Mouse (Mus musculus) heart, adult 8-10 months (tissue): ENCODE measurements around the gene Mthfd1. TPM values are rescaled to one million over a fixed set of nuclear protein-coding genes. Genes with fewer than 3 reads are reported as not detected.
"Not testable (repeated sequence)": the region's sequence is repeated elsewhere in the genome, so short reads cannot be mapped to it uniquely, and the experiment has no call there.

Source experiments
- DNase-seq: peaks from one replicate; pipeline ENCODE4 v3.0.0; 2022; ENCODE audit warnings: low spot score
- total RNA-seq, 4 experiments: library from RNA; stranded (reverse); gene quantifications; 2 replicates each; pipeline ENCODE4 v1.2.4; 2022

The Mthfd1 gene
- 10 to 100 TPM; 28.1 to 32.4 (median 29.1) TPM for total RNA-seq

DNA sequence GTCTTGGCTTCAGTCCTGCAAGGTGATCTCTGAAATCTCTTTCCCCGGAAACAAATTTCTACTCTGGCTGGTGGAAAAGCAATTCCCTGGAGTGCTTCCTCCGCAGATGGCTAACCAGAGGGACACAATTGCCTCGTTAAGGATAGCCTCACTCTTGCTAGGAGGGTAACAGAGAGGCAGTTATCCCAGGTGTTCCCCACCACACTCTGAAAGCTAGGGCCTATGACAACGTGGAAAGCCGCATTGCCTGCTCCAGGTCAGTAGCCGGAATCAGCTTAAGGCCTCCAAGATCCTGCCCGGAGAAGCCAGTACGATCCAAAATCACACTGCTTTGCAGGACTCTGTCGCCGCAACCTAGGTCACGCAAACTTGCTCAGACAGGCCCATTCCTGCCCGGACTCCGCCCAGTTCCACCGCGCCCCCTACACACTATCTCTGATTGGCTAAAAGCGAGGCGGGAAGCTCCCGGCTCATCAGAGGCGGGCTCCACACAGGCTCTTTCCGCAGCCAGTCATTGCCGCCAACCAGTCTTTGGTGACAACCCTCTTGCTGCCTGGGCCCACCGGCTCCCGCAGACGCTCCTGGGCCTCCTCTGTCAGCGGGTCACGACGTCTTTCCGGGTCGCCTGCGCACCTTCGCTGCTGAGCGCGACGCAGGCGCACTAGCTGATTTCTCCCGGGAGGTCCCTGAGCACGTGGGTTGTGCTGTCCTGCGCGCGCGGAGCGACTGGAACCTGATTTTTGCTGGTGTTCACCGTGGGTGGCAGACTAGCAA, at the start of gene Mthfd1:
Mthfd1 (plus strand) TSS at position 574 of the 774 bp plus-strand sequence.
- DNase-seq, result peak; percentile 95

DNA sequence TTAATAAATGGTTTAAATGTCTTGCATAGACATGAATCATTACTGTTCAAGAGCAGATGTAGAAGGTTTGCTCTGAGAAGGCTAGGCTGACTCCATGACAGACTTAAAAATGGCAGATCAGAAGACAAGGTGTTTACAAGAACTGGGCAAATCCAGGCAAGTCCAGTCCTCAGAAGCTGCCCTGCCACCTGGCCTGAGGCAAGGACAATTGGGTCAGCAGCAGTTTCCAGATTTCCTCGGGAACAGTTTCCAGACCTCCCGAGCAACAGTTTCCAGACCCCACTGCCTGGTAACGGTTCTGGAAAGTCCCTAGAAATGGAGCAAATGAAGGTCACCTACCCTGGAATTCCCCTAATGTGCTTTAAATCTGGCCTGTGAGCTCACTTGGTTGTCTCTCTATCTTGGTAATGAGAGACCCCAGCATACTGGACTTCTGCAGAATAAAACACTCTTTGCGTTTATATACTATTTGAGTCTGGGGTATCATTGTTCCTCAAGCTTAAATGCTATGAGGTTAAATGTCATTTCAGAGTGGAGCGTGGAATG, 45.6 kb upstream of the Mthfd1 start:
- no peak for DNase-seq

DNA sequence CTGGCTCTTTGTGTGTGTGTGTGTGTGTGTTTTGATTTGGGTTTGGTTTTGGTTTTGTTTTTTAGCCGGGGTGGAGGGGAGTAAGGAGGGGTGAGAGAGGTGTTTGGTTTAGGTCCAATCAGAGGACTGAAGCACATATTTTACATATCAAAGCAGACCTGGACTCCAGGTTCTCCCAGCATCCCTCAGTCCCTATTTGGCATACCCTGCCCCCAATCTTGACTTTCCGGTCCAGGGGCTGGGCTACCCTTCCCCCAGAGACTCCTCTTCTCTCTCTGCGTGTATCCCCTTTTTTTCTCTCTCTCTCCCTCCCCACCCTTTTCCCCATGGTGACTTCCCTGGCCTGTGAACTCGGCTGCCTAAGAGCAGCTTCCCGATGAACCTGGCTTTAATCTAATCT, 40.0 kb upstream of the Mthfd1 start:
- no peak for DNase-seq

DNA sequence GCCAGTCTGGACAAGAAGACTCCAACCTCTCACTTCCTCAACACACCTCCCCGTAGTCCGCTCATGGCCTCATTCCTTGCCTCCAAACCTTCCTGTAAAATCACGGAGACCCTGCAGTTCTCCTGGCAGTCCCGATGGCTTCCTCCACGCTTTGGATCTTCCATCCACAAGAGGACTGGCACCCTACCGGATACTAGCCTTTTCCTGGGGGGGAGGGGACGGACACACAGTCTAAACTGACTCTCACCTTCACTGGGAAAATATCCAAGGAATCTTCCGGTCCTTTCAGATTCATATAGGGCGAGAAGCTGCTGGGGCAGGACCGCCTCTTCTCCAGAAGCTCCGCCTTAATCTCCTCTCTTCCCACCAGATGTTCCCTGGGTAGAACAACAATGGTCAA, 38.4 kb upstream of the Mthfd1 start:
- no peak for DNase-seq

DNA sequence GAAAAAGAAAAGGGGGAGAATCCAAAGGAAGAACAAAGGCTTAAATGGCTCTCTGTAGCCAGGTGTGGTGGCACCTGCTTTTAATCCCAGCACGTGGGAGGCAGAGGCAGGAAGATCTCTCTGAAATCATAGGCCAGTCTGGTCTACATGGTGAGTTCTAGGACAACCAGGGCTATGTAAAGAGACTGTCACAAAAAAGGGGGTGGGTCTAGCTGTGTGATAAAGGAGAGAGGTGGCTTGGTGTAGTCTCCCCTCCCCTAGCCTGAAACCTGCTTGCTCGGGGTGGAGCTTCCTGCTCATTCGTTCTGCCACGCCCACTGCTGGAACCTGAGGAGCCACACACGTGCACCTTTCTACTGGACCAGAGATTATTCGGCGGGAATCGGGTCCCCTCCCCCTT, 33.0 kb upstream of the Mthfd1 start:
- not testable (repeated sequence) for DNase-seq

DNA sequence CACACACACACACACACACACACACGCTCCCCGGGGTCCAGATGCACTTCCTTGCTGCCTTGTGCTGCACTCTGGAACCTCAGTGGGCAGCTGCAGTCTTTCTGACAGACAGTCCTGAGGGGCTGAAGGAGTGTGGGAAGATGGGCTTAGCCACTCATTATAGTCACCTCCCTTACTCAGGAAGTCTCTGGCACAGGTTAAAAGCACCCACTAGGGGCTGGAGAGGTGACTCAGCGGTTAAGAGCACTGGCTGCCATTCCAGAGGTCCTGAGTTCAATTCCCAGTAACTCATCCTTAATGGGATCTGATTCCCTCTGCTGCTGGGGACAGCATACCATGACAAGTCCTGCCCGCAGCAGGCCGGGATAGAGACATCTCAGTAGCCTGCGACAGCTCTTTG, 24.5 kb upstream of the Mthfd1 start:
- no peak for DNase-seq

DNA sequence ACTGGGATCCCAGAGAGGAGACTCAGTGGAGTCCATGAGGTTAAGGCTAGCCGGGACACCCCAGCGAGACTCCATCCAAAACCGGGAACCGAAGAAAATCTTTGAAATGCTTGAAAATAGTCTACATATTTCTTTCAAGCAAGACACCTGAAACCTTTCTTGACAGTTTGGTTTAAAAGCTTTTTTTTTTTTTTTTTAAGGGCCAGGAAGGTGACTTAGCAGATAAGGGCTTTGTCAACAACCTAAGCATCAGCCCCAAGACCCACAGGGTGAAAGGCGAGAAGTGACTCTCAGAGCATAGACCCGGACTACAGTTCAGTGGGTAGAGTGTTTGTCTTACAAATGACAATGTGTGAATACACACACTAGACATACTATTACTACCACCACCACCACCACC, 19.8 kb upstream of the Mthfd1 start:
- DNase-seq, result no peak

DNA sequence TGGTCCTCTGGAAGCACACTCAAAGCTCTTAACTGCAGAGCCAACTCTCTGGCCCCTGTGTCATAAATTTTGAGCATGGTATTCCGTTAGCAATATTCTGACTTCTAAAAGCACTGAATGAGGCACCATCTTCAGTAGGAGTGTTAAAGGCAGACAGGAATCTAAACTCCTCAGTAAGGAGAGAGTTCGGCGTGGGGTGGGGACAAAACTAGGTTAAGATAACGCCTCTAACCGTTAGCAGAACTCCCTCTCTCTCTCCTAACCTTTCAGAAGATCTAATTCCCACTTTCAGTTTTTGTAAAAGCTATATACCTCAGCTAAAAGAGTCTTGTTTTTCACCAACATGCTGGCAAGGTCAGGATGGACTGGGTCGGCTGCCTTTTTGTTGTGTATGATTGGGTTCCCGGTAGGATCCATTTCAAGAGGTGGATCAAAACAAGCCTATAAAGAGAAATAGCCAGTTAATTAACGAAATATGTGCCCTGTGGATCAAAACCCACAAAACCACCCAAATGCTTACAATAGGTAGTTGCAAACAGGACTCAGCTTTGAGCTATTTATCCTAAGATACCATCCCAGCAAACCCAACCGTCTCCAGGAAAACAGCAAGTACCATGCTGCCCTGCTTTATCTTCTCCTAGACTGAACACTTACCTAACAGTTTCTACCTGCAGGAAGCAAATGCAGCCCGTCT, 15.8 kb upstream of the Mthfd1 start:
- no peak for DNase-seq

DNA sequence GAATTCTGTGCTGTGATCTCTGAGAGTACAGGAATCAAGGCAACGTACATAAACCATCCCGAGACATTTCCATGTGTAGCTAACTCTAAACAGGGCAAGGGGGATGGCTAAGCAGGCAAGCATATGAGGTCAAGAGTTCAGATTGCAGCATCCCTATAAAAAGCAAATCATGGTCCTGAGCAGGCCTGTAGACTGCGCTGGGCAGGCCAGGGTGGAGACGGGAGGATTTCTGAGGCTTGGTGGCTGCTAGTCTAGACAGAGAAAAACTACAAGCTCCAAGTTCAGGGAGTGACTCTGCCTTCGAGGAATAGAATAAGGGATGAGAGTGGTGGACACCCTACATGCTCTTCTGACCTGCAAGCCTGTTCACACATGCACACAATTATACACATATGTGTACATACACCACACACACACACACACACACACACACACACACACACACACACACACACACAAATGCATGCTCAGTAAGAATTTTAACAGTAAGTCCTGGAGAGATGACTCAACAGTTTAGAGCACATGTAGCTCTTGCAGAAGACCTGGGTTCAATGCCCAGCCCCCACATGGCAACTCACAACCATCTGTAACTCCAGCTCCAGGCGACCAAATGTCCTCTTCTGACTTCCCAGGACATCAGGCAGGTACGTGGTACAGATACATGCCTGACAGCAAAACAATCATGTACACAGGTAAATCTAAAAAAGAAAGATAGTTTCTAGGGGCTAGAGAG, 15.1 kb upstream of the Mthfd1 start:
- DNase-seq, result no peak

DNA sequence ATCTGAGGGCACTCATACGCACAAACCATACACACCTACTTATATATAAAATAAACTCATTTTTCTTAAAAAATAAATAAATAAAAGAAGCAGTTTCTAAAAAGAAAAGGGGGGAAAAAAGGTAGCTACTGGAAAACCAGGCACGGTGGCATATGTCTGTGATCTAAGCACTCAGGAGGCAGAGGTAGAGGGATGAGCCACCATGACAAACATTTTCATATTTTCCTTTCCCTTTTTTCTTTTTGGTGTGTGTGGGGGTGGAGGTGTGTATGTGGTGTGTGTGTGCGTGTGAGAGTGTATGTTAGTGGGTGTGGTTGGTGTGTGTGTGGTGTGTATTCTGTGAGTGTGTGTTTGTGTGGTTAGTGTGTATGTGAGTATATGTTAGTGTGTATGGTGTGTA, 14.4 kb upstream of the Mthfd1 start:
- no peak for DNase-seq

DNA sequence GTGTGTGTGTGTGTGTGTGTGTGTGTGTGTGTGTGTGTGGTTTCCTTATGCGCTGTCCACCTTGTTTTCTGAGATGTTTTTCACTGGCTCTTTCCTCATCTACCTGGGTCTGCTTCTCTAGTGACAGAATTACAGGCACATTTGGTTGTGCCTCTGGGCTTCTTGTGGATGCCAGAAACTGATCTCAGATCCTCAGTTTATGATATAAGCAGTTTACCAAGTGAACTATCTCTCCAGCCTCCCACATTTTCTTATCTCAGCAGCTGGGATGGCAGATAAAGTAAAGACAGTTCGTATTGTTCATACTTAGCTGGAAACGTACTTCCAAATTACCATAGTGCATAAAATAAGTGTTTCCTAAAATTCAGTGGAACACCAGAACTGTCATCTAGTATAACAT, 14.0 kb upstream of the Mthfd1 start:
- DNase-seq, result no peak

DNA sequence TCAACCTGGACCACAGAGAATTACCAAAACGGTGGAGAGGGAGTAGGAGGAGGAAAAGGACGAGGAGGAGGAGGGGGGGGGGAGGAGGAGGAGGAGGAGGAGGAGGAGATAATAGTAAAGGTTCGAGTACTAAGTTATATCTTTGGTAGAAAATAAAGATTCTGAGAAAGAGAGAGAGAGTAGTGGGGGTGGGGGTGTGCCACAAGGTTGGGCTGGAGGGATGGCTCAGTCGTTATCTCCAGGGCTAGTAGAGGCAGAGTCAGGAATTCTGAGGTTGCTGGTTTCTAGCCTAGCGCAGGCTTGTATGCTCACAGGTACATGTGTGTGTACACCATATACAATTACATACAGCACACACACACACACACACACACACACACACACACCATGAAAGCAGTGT, 13.3 kb upstream of the Mthfd1 start:
- no peak for DNase-seq

DNA sequence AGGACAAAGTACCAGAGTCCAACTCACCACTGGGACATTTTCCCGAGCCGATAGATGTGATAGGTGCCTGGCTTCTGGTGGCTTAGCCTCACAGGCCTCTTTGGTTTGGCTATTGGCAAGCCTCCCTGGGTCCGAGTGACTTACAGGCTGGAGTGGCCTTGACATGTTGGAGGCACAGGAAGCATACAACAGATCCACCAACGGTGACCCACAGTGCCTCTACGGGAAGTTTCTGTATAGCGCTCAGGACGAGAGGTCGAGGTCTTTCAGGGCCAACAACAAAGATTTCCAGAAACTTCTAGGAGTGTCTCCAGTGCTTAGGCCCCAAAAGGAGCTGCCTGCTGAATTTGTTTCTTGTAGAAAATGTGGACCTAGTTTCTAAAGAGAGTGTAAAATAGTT, 10.1 kb upstream of the Mthfd1 start:
- no peak for DNase-seq

DNA sequence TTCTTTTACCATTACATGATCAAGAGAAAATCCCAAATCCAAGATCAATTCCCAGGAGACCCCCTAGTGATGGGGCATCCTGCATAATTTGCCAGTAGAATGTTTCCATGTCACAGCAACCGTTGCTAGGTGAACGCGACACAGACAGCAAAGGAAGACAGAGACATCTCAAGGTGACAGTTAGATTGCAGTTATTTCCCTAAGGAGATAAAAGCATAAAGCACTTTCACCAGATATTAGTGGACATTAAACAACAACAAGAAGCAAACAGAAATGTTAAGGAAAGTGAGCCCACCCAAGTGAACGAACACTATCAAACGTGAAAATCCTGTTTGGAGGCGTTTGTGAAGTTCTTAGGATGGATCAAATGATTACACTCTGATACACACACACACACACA, 8.5 kb upstream of the Mthfd1 start, which contains the start of gene Tex21:
Tex21 (minus strand) TSS at position 101 of the 400 bp plus-strand sequence.
- no peak for DNase-seq

DNA sequence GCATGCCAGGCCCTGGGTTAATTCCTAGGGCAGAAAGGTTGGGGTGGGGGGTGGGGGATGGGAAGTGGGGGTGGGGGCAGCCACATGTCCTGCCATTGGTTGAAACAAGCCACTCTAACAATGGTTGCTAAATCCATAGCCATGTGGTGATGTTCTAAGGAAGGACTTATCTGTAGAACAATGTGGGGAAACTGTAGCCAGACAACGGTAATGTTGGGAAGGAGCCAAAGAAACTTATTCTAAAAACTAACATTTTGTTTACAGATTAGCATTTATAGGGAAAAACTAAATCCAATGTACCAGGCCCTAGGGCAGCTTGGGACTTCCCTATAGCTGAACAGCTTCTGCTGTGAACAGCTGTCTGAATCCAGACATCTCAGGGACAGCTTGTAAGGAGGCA, 2.0 kb upstream of the Mthfd1 start:
- no peak for DNase-seq

DNA sequence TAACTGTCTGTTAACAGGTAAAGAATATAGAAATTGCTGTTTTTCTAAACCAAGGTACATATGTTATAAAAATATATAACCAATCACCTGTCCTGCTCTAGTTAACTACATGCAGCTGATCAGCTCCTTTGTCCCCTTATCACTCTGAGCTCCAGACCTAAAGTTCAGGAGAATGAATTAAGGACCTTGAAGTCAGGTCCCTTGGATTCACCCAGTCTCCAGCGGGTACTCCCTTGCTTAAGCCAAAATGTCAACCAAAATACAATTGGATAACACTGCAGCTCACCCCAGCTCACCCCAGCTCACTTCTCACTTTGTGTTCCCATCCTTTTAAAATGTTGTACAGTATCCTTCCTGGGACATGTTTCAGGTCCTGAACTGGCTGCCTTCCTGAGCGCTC, 1.5 kb upstream of the Mthfd1 start:
- no peak for DNase-seq

DNA sequence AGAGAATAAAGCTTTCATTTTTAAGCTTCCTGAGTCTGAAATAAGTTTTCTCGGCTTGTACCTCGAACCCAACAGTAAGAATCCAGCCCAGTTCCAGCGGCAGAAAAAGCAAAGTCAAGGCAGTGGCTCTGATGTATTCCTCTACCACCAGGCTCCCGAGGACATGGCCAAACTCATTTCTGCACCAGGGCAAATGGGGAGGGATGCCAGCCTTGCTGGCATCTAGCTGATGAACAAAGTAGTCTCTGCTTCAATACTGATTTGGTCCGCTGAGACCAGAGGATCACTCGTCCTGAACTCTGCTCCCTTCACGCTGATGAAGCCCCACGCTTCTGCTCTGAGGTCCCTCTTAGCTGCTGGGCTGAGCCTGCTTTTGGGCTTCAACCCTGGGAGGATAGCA, 1.1 kb upstream of the Mthfd1 start:
- no peak for DNase-seq

DNA sequence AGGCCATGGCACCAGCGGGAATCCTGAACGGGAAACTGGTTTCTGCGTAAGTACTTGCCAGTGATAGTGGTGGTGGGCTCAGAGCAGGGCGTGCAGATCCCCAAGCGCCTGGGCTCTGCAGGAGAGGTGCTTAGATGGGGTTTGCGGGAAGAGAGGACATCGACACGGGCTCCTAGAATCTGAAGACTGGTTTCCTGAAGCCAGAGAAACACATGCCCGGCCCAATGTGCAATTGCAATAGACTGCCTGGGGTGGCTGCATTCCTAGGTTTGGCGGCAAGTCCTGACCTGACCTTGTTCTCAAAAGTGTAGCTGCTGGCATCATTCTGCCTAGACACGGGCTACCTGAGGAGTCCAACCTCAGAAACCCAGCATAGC, 389 bp downstream of the Mthfd1 start:
- no peak for DNase-seq

DNA sequence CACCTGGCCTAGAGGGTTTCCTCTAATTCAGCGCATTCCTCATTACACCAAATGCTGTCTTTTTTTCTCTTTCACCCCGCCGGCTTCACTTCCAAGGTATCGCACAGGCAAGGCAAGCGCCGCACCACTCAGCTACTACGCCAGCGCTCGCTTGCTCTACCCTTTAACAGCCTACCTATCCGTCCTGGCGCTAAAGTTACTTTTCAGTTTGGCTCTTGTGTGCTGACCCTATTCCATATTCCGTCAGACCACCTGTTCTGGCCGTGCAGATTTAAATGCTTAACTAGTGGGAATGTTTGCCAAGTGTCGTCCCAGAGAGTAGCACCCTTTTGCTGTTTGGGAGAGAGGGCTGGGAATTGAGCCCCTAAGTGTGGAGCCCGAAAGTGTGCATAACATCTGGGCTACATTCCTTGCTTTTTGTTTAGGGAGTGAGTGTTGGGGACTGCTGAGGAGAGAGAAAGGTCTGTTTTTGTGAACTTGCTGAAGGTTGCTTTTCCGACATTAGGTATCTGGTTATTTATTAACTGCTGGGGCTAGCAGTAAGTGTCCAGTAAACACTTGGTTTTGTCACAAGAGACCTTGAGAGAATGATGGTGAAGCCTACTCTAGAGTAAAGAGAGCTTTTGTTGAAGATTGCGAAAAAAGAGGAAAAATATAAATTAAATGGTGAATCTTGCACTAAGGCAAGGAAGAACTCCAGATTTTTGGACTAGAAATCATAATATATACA, 1.2 kb downstream of the Mthfd1 start:
- no peak for DNase-seq

DNA sequence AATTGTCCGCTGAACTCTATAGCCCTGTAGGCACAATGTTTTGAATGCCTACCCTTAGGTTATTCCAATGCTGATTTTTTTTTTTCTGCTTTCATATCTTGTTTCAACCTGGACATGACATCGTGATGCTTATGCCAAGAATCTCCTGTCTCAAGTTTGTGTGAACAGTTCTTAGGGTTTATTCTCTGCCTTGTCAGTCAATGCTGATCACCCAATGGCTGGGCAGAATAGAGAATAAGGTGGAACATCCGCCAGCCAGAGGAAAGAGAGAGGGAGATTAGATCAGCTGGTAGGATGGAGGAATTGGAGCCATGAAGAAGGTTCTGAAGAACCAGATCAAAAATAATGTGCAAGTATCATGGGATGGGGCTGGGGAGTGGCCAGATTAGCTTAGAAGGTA, 5.6 kb downstream of the Mthfd1 start:
- no peak for DNase-seq

DNA sequence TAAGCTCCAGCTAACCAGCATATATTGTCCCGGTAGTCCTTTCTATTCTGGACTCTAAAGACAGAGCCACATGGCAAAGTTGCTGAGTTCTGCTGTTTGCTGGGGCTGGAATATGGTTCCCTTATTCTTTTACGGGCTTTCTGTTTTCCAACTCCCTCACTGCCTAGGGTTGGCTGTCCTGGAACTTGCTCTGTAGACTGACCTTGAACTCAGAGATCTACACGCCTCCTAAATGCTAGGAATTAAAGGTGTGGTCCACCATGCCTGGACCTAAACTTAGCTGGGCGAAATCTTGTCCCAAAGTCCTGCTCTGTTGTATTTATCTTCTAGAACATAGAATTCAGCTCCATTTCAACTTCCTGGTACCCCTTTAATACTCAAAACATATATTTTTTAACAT, 6.5 kb downstream of the Mthfd1 start:
- DNase-seq, result no peak

DNA sequence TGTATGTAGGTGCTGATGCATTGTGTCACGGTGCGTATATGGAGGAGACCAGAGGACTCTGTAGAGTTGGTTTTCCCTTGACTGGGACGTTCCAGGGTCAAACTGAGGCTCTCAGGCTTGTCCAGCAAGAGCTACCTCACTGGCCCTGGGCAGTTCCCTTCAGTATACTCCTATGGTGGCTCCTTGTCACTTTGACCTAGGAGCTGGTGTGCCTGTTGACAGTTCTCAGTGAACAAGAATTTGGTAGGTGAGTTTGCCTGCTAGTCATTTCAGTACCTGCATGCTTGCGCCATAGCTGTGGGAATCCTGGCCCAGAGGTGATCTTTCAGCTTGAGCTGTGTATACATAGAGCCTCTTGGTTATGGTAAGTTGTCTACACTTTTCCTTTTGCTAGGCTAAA, 7.8 kb downstream of the Mthfd1 start:
- no peak for DNase-seq
